Comparison of ENCODE assay signal across 47 mouse cellular contexts in genomic region chr8:85227297-85227696, GRCm38 (mm10). TPM values are rescaled to one million over a fixed set of nuclear protein-coding genes. Genes with fewer than 3 reads are reported as not detected.
"Had no signal": no experiment of that assay in that cellular context is flagged by ENCODE, and none has a peak within 500 bp of the region (broad histone marks: within the 10 kb centered on the region; RNA-seq: fewer than 3 reads in every experiment).

No protein-coding gene starts in this region.

- DNase-seq: left cerebral cortex, postnatal 4 days; liver; liver, embryonic 13.5 days; liver, postnatal 0 days; lung, adult 18-20 months; lung, adult 2 months; lung, embryonic 14.5 days; lung, postnatal 10 days; lung, postnatal 14 days; lung, postnatal 36 days; lung, postnatal 4 days; midbrain, embryonic 14.5 days had no signal

- H3K36me3 ChIP-seq: limb, embryonic 10.5 days; limb, embryonic 12.5 days; limb, embryonic 13.5 days; limb, embryonic 15.5 days; liver, embryonic 12.5 days; liver, embryonic 13.5 days; liver, embryonic 15.5 days; lung, embryonic 15.5 days; midbrain, embryonic 10.5 days; midbrain, embryonic 12.5 days; midbrain, embryonic 13.5 days; midbrain, embryonic 15.5 days had no signal

- H3K4me3 ChIP-seq: limb, embryonic 10.5 days; limb, embryonic 12.5 days; limb, embryonic 13.5 days; limb, embryonic 15.5 days; liver, embryonic 12.5 days; liver, embryonic 13.5 days; liver, embryonic 15.5 days; lung, embryonic 15.5 days; megakaryocyte, embryonic 14.5 days; midbrain, embryonic 10.5 days; midbrain, embryonic 12.5 days; midbrain, embryonic 13.5 days; midbrain, embryonic 15.5 days; myocyte had no signal

- H3K27ac ChIP-seq: limb, embryonic 10.5 days; limb, embryonic 12.5 days; limb, embryonic 13.5 days; limb, embryonic 15.5 days; liver, embryonic 12.5 days; liver, embryonic 13.5 days; liver, embryonic 14.5 days; liver, embryonic 15.5 days; lung, embryonic 15.5 days; macrophage; midbrain, embryonic 10.5 days; midbrain, embryonic 12.5 days; midbrain, embryonic 13.5 days; midbrain, embryonic 15.5 days had no signal

- H3K27me3 ChIP-seq: limb, embryonic 12.5 days; limb, embryonic 13.5 days; limb, embryonic 15.5 days; liver, embryonic 12.5 days; liver, embryonic 13.5 days; liver, embryonic 15.5 days; lung, embryonic 15.5 days; midbrain, embryonic 12.5 days; midbrain, embryonic 13.5 days; midbrain, embryonic 15.5 days had no signal

- H3K4me1 ChIP-seq: limb, embryonic 10.5 days; limb, embryonic 12.5 days; limb, embryonic 13.5 days; limb, embryonic 15.5 days; liver, embryonic 12.5 days; liver, embryonic 13.5 days; liver, embryonic 15.5 days; lung, embryonic 15.5 days; megakaryocyte, embryonic 14.5 days; midbrain, embryonic 10.5 days; midbrain, embryonic 12.5 days; midbrain, embryonic 13.5 days; midbrain, embryonic 15.5 days had no signal

- H3K9ac ChIP-seq: limb, embryonic 12.5 days; limb, embryonic 13.5 days; limb, embryonic 15.5 days; liver, embryonic 12.5 days; liver, embryonic 13.5 days; liver, embryonic 14.5 days; liver, embryonic 15.5 days; liver, postnatal 0 days; lung, embryonic 14.5 days; lung, embryonic 15.5 days; midbrain, embryonic 12.5 days; midbrain, embryonic 13.5 days; midbrain, embryonic 15.5 days had no signal

- H3K9me3 ChIP-seq: limb, embryonic 10.5 days; limb, embryonic 12.5 days; limb, embryonic 13.5 days; limb, embryonic 15.5 days; liver, embryonic 12.5 days; liver, embryonic 13.5 days; liver, embryonic 15.5 days; lung, embryonic 15.5 days; megakaryocyte, embryonic 14.5 days; midbrain, embryonic 10.5 days; midbrain, embryonic 12.5 days; midbrain, embryonic 13.5 days; midbrain, embryonic 15.5 days had no signal

RNA-seq across cellular contexts. Expression of gene Olfr371, which starts 1.5 kb away (rescaled TPM):
- total RNA-seq: left cerebral cortex, adult 8-10 months; left cerebral cortex, postnatal 10 days; left cerebral cortex, postnatal 14 days; left cerebral cortex, postnatal 25 days; left cerebral cortex, postnatal 36 days; left cerebral cortex, postnatal 4 days; liver, adult 2 months; megakaryocyte progenitor cell, adult 5-6 weeks; megakaryocyte, adult 5-6 weeks; megakaryocyte-erythroid progenitor cell, adult 5-6 weeks; midbrain, postnatal 0 days; monocyte, adult 5-6 weeks had no signal
- polyA plus RNA-seq: limb, embryonic 10.5 days; limb, embryonic 11.5 days; limb, embryonic 12.5 days; limb, embryonic 13.5 days; limb, embryonic 14.5 days; limb, embryonic 15.5 days; liver, adult 2 months; liver, embryonic 11.5 days; liver, embryonic 12.5 days; liver, embryonic 13.5 days; liver, embryonic 14.5 days; liver, embryonic 15.5 days; liver, embryonic 16.5 days; liver, postnatal 0 days; lung, adult 2 months; lung, embryonic 14.5 days; lung, embryonic 15.5 days; lung, embryonic 16.5 days; lung, postnatal 0 days; macrophage; midbrain, embryonic 10.5 days; midbrain, embryonic 11.5 days; midbrain, embryonic 12.5 days; midbrain, embryonic 13.5 days; midbrain, embryonic 14.5 days; midbrain, embryonic 15.5 days; midbrain, embryonic 16.5 days; midbrain, postnatal 0 days; myocyte; neural tube, embryonic 11.5 days had no signal
